Mouse (Mus musculus) midbrain, postnatal 0 days (tissue): ENCODE data around the gene Ccdc191. TPM values are rescaled to one million over a fixed set of nuclear protein-coding genes. Genes with fewer than 3 reads are reported as not detected.
A peak's percentile ranks its signal among the peaks of the same experiment; 100 is the strongest.

Experiments
- ATAC-seq: fragments of 200-750 bp; cut with Nextera tagmentation; 2 replicates; pipeline ENCODE4 v1.8.0; 2017; ENCODE audit warnings: moderate number of reproducible peaks, mild to moderate bottlenecking, moderate TSS enrichment, moderate library complexity; ENCODE audit not compliant: low FRiP score
- DNase-seq: peaks from one replicate; pipeline ENCODE4 v3.0.0-alpha.2; 2015; ENCODE audit warnings: low spot score
- H3K27ac ChIP-seq: fragments of 300-500 bp; sonication (generic); 2 replicates; pipeline ENCODE4 v1.5.1; 2014; ENCODE audit warnings: low read depth, mild to moderate bottlenecking, low read length, mixed read lengths
- H3K27me3 ChIP-seq: fragments of 300-500 bp; sonication (generic); 2 replicates; pipeline ENCODE4 v1.6.1; 2014; ENCODE audit warnings: low read length, control low read depth, mixed read lengths; ENCODE audit not compliant: insufficient read depth
- H3K36me3 ChIP-seq: fragments of 300-500 bp; sonication (generic); 2 replicates; pipeline ENCODE4 v1.6.1; 2014; ENCODE audit warnings: low read length, control low read depth, mixed read lengths; ENCODE audit not compliant: insufficient read depth
- H3K4me1 ChIP-seq: fragments of 300-500 bp; sonication (generic); 2 replicates; pipeline ENCODE4 v1.6.1; 2014; ENCODE audit warnings: mild to moderate bottlenecking, control low read depth, antibody characterized with exemption, low read length, mixed read lengths; ENCODE audit not compliant: insufficient read depth
- H3K4me2 ChIP-seq: fragments of 300-500 bp; sonication (generic); 2 replicates; pipeline ENCODE4 v1.6.1; 2014; ENCODE audit warnings: low read depth, mild to moderate bottlenecking, low read length, mixed read lengths; ENCODE audit not compliant: poor library complexity, severe bottlenecking
- H3K4me3 ChIP-seq: fragments of 300-500 bp; sonication (generic); 2 replicates; pipeline ENCODE4 v1.5.1; 2014; ENCODE audit warnings: low read depth, mild to moderate bottlenecking, low read length, moderate library complexity
- H3K9ac ChIP-seq: fragments of 300-500 bp; sonication (generic); replicated peaks from 2 replicates; pipeline ENCODE4 v1.6.1; 2014; ENCODE audit warnings: mild to moderate bottlenecking, low read length, moderate library complexity, mixed read lengths; ENCODE audit not compliant: poor library complexity, severe bottlenecking
- H3K9me3 ChIP-seq: fragments of 300-500 bp; sonication (generic); 2 replicates; pipeline ENCODE4 v1.6.1; 2016; ENCODE audit warnings: low read length, control low read depth
- CTCF ChIP-seq: IDR thresholded peaks from 2 replicates; pipeline ENCODE4 v1.5.1; 2016; ENCODE audit warnings: antibody characterized with exemption, mild to moderate bottlenecking
- WGBS: fragments of 180-500 bp; shearing (Covaris S2); extraction: QIAGEN DNeasy Blood & Tissue Kit; methylation state at CpG from one replicate; pipeline ENCODE4 v1.1.7; 2014; 5-methylcytosine and 5-hydroxymethylcytosine counted together
- polyA plus RNA-seq: library from polyadenylated mRNA; unstranded; fragments of >200 nt; fragmentation: Nextera tagmentation; extraction: Ambion mirVana; gene quantifications from 2 replicates; pipeline ENCODE4 v1.2.1, GENCODE M21; 2015
- total RNA-seq: library from RNA; depleted of rRNA; stranded (reverse); fragments of >200 nt; gene quantifications from 2 replicates; pipeline ENCODE4 v1.2.3, GENCODE M21; 2014

Ccdc191 gene
- total and polyA plus RNA-seq, 2 experiments from 2014 or later: 0.93 to 4.0 TPM

DNA sequence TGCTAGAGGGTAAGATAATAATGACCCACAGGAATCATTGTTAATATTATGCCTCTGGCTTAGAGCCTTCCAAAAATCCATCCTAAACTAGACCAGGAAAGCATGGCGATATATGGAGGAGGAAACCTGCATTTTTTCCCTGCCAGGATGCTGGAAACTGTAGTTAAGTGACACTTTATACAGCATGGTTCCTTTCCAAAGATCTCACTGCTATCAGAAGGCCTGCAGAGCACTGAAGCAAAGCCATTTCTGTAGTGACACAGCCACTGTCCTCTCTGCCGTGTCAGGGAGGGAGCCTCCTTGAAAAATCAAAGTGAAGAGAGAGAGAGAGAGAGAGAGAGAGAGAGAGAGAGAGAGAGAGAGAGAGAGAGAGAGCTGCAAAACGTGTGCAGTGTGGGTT is 33.0 kb downstream of the Ccdc191 start:
- Histone ChIP-seq H3K27me3 (no peaks in the 10 kb centered on the region), H3K4me3 (no peak overlapping the region), H3K27ac (no peak overlapping the region), H3K4me1 (no peaks in the 10 kb centered on the region), H3K9ac (no peak overlapping the region), H3K36me3 (no peaks in the 10 kb centered on the region), H3K4me2 (no peak overlapping the region), H3K9me3 (no peaks in the 10 kb centered on the region)
- no peak for TF ChIP-seq CTCF
- WGBS: 21% methylated on average over 3 of the region's 3 CpGs
- no peak for ATAC-seq
- DNase-seq: no peak

DNA sequence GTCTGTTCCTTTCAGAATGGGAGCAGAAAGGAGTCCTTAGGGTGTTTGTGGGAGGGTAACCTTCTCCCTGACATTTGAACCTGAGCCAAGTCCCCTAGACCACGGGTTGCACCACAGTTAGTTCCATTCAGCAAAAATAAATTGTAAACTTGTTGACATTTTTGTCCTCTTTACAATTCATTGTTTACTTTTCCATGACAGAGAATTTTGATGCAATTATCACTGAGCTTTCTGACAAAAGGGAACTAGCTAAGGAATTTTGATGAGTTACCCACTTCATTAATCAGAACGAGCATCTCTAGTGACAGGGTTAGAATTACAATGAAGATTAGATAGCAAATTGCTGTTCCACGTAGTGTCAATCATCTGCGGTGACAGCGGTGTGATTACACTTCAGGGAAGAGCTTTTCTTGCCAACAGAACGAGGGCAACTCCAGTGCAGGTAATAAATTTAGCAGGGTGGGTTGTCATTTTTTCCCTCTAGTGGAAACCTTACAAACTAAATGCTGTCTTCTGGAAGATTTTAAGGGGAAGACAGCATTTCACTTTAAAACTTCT is 35.5 kb downstream of the Ccdc191 start:
- H3K27me3 ChIP-seq: no peaks in the 10 kb centered on the region
- no peaks in the 10 kb centered on the region for H3K36me3 ChIP-seq
- H3K9ac ChIP-seq: no peak overlapping the region
- TF ChIP-seq CTCF: no peak
- no peaks in the 10 kb centered on the region for H3K9me3 ChIP-seq
- 62% methylated on average over 6 of the region's 6 CpGs for WGBS
- no peak overlapping the region for H3K27ac ChIP-seq
- no peak overlapping the region for H3K4me3 ChIP-seq
- H3K4me2 ChIP-seq: no peak overlapping the region
- DNase-seq (peak; percentile 36), ATAC-seq (no peak)
- H3K4me1 ChIP-seq: no peaks in the 10 kb centered on the region

DNA sequence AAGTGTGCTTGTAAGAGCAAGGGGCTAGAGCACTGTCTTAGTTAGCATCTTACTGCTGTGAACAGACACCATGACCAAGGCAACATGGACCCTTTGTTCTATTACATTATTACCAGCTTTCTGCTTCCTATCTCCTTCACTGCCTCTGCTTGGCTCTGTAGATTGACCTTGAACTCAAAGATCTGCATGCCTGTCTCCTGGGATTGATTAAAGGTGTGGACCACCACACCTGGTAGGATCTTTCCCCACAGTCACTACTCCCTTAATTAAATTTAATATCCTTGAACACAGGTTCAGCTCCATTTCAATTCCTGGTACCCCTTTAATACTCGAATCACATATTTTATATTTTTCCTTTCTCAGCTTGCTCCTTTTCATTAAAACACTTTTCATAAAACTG is 36.2 kb downstream of the Ccdc191 start:
- WGBS: 91% methylated on average over 1 of the region's 1 CpGs
- no peaks in the 10 kb centered on the region for H3K36me3 ChIP-seq
- no peak for TF ChIP-seq CTCF
- H3K27me3 ChIP-seq: no peaks in the 10 kb centered on the region
- H3K9me3 ChIP-seq: no peaks in the 10 kb centered on the region
- ATAC-seq (no peak), DNase-seq (no peak)
- H3K4me2 ChIP-seq: no peak overlapping the region
- H3K9ac ChIP-seq: no peak overlapping the region
- H3K4me3 ChIP-seq: no peak overlapping the region
- no peaks in the 10 kb centered on the region for H3K4me1 ChIP-seq
- H3K27ac ChIP-seq: no peak overlapping the region

DNA sequence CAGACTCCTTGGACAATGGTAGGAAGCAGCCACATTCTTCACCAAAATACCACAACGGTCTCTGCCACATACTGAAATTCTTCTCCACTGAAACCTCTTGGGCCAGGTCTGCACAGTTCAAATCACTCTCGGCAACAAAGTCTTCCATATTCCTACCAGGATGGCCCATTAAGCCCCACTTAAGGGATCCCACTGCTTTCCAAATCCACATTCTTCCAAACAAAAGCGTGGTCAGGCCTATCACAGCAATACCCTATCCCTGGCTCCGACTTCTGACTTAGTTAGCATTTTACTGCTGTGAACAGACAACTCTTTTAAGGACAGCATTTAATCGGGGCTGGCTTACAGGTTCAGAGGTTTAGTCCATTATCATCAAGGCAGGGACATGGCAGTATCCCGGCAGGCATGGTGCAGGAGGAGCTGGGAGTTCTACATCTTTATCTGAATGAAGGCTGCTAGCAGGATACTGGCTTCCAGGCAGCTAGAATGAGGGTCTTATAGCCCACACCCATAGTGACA is 36.8 kb downstream of the Ccdc191 start, which contains the start of gene Qtrt2:
Qtrt2 (minus strand) TSS at position 469 of the 519 bp plus-strand sequence.
- 47% methylated on average over 6 of the region's 6 CpGs for WGBS
- Histone ChIP-seq H3K27ac (no peak within 1 kb of the TSS), H3K9me3 (no peaks in the 10 kb centered on the region), H3K9ac (no peak within 1 kb of the TSS), H3K4me2 (no peak within 1 kb of the TSS), H3K27me3 (no peaks in the 10 kb centered on the region), H3K36me3 (no peaks in the 10 kb centered on the region), H3K4me3 (no peak within 1 kb of the TSS), H3K4me1 (no peaks in the 10 kb centered on the region)
- TF ChIP-seq CTCF: no peak
- ATAC-seq (no peak), DNase-seq (no peak)

DNA sequence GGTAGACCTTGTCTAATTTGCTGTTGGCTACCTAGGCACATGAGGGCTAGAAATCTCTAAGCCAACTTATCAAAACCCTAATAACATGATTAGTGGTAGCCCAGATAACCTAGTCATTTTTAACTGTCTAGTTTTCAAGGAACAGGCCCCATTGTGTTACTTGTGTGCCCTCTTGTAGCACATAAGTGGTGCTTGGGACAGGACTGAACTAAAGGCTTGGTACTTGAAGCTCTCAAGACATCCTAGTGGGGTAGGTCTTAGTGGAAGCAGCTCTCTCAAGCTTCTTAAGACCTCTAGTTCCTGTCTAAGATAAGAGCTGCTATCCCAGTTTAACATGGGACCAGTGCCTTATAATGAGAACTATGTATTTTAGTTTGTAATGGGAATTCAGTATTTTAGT is 41.0 kb downstream of the Ccdc191 start:
- no peak overlapping the region for H3K4me2 ChIP-seq
- H3K9ac ChIP-seq: no peak overlapping the region
- ATAC-seq (no peak), DNase-seq (no peak)
- no peaks in the 10 kb centered on the region for H3K9me3 ChIP-seq
- H3K4me1 ChIP-seq: no peaks in the 10 kb centered on the region
- H3K4me3 ChIP-seq: no peak overlapping the region
- no peaks in the 10 kb centered on the region for H3K27me3 ChIP-seq
- TF ChIP-seq CTCF: no peak
- H3K27ac ChIP-seq: no peak overlapping the region
- no peaks in the 10 kb centered on the region for H3K36me3 ChIP-seq

DNA sequence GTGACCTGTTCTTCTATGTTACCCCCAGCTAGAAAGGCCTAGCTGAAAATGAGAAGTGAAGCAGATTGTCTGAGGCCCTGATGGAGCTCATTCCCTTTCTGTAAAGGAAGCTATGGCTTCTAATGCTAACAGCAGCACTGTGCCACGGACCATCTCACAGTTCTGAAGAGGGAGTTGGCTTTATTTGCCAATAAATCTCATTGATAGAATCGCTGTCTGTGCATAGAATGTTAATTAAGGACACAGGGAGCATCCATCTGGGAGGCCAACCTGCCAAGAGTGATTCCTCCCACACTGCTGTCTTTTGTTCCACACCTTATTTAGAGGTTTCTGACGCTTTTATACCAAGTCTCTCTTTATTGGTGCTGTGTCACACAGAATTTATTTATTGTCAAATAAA is 41.9 kb downstream of the Ccdc191 start:
- H3K4me1 ChIP-seq: no peaks in the 10 kb centered on the region
- no peak for TF ChIP-seq CTCF
- H3K27ac ChIP-seq: no peak overlapping the region
- no peak overlapping the region for H3K4me2 ChIP-seq
- H3K4me3 ChIP-seq: no peak overlapping the region
- 75% methylated on average over 3 of the region's 3 CpGs for whole genome bisulfite sequencing
- no peaks in the 10 kb centered on the region for H3K27me3 ChIP-seq
- DNase-seq (peak; percentile 31), ATAC-seq (no peak)
- no peaks in the 10 kb centered on the region for H3K36me3 ChIP-seq
- H3K9ac ChIP-seq: no peak overlapping the region
- H3K9me3 ChIP-seq: no peaks in the 10 kb centered on the region
